Mouse (Mus musculus): ENCODE results near the gene Rps19bp1. TPM values are rescaled to one million over a fixed set of nuclear protein-coding genes. Genes with fewer than 3 reads are reported as not detected.

The Rps19bp1 gene
- polyA plus RNA-seq (2012; rRNA removed): 32.1 and 32.7 TPM in 2 replicates

- DNase-seq (ENCODE audit: low read depth): no peak
Observed at GRCm38 (mm10) chr15:80263610-80264575, at the start of gene Rps19bp1. Gene Rps19bp1 (minus strand): TSS chr15:80264315.

- DNase-seq (ENCODE audit: low read depth): no peak
Observed at GRCm38 (mm10) chr15:80306146-80306545, 42.0 kb upstream of the Rps19bp1 start.

- no peak for DNase-seq (ENCODE audit: low read depth)
Observed at GRCm38 (mm10) chr15:80304188-80304587, 40.1 kb upstream of the Rps19bp1 start.

GRCm38 (mm10) chr15:80303779-80304178 lies 39.7 kb upstream of the Rps19bp1 start:
- DNase-seq (ENCODE audit: low read depth): no peak

GRCm38 (mm10) chr15:80297146-80297545 lies 33.0 kb upstream of the Rps19bp1 start:
- no peak for DNase-seq (ENCODE audit: low read depth)

GRCm38 (mm10) chr15:80289436-80289835 lies 25.3 kb upstream of the Rps19bp1 start:
- DNase-seq (ENCODE audit: low read depth): no peak

- DNase-seq (ENCODE audit: low read depth): no peak
Observed at GRCm38 (mm10) chr15:80288036-80288435, 23.9 kb upstream of the Rps19bp1 start.

GRCm38 (mm10) chr15:80286851-80287415 lies 22.8 kb upstream of the Rps19bp1 start, which contains the start of gene Cacna1i:
Gene Cacna1i (plus strand): TSS chr15:80287238.
- no peak for DNase-seq (ENCODE audit: low read depth)

- no peak for DNase-seq (ENCODE audit: low read depth)
Observed at GRCm38 (mm10) chr15:80280646-80281045, 16.5 kb upstream of the Rps19bp1 start.

GRCm38 (mm10) chr15:80279053-80279452 lies 14.9 kb upstream of the Rps19bp1 start:
- DNase-seq (ENCODE audit: low read depth): no peak

- no peak for DNase-seq (ENCODE audit: low read depth)
Observed at GRCm38 (mm10) chr15:80278121-80278759, 14.1 kb upstream of the Rps19bp1 start.

GRCm38 (mm10) chr15:80277625-80278024 lies 13.5 kb upstream of the Rps19bp1 start:
- no peak for DNase-seq (ENCODE audit: low read depth)

- DNase-seq (ENCODE audit: low read depth): no peak
Observed at GRCm38 (mm10) chr15:80277107-80277506, 13.0 kb upstream of the Rps19bp1 start.

- no peak for DNase-seq (ENCODE audit: low read depth)
Observed at GRCm38 (mm10) chr15:80271858-80272396, 7.8 kb upstream of the Rps19bp1 start.

GRCm38 (mm10) chr15:80266281-80266680 lies 2.2 kb upstream of the Rps19bp1 start:
- no peak for DNase-seq (ENCODE audit: low read depth)

- DNase-seq (ENCODE audit: low read depth): no peak
Observed at GRCm38 (mm10) chr15:80261100-80261499, 3.0 kb downstream of the Rps19bp1 start.

- no peak for DNase-seq (ENCODE audit: low read depth)
Observed at GRCm38 (mm10) chr15:80260677-80261076, 3.4 kb downstream of the Rps19bp1 start.

GRCm38 (mm10) chr15:80259406-80260045 lies 4.6 kb downstream of the Rps19bp1 start:
- no peak for DNase-seq (ENCODE audit: low read depth)

- DNase-seq (ENCODE audit: low read depth): no peak
Observed at GRCm38 (mm10) chr15:80258240-80259170, 5.6 kb downstream of the Rps19bp1 start.

GRCm38 (mm10) chr15:80257602-80258239 lies 6.4 kb downstream of the Rps19bp1 start:
- no peak for DNase-seq (ENCODE audit: low read depth)
